Mouse (Mus musculus) erythroblast, embryonic 14.5 days (primary cell): ENCODE results near the gene Nid1.

Experiments used
- GATA1 ChIP-seq: IDR thresholded peaks from 2 replicates; pipeline ENCODE4 v1.6.1; 2012; ENCODE audit warnings: low read length, inconsistent platforms, mixed read lengths
- TAL1 ChIP-seq: IDR thresholded peaks from 3 replicates; pipeline ENCODE4 v1.6.1; 2012; ENCODE audit warnings: low read length, inconsistent platforms, mixed read lengths

DNA sequence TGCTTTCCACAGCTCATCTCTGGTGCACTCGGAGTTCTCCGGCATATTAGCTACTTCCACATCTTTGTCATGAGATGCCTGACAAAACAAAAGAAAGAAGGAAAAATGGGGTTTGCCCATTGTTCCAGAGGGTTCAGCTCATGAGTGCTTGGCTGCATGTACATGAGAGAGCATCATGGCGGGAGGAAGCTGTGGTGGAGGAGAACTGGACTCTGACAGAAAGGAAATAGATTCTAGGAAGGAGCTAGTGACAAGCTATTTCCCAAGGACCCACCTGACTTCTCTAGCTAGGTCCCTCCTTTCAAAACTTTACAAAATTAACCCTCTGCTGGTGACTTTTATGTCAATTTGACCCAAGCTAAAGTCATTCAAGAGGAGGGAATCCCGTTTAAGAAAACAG lies 110.5 kb downstream of the Nid1 start:
- no peak for TF ChIP-seq TAL1
- no peak for TF ChIP-seq GATA1
